Mouse (Mus musculus): Measurements from ENCODE around the gene Ccdc102a. TPM values are rescaled to one million over a fixed set of nuclear protein-coding genes. Genes with fewer than 3 reads are reported as not detected.

Ccdc102a gene
- polyA plus RNA-seq, 1 experiment from 2014 or later = 5.4 TPM

DNA sequence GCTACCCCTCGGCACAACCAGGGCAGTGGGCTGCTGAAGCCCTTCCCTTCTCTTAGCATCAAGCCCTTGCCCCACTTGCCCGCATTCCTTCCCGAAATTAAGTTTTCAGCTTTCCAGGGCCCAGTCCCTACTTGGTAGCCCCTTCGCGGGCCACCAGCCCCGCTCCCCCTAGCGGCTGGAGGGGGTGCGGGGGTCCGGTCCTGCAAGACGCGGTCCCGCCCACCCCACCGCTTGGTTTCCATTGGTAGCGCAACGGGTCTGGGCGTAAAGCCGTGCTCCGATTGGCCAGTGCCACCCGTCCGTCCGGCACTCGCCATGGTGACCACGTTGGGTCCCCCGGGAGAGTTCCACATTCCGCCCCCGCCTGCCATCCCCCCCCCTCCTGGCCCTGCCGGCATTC lies 546 bp downstream of the Ccdc102a start:
- Histone ChIP-seq H3K4me2 (replicated peaks) (peak overlapping the region; percentile 82), H3K9me3 (no peaks in the 10 kb centered on the region), H3K4me3 (peak overlapping the region; percentile 50), H3K27ac (replicated peaks) (no peak overlapping the region), H3K4me1 (peaks cover 41% of the 10 kb centered on the region), H3K36me3 (no peaks in the 10 kb centered on the region), H3K9ac (replicated peaks) (peak overlapping the region; percentile 31), H3K27me3 (peaks cover 7% of the 10 kb centered on the region; the same call in 1 of the 2 replicates)
- peak; percentile 91 for ATAC-seq (replicated peaks)
- under 1% methylated on average over 27 of the region's 27 CpGs for WGBS

- peaks cover 9% of the 10 kb centered on the region; the same call in 1 of the 2 replicates for H3K27me3 ChIP-seq
- 0 out of 2 replicates have a peak overlapping the region, but pooled peaks have one; percentile 18 for H3K9ac ChIP-seq (replicated peaks)
- H3K4me2 ChIP-seq (replicated peaks) = peak overlapping the region; percentile 82
- no peak for ATAC-seq (replicated peaks)
- no peaks in the 10 kb centered on the region for H3K9me3 ChIP-seq
- no peaks in the 10 kb centered on the region for H3K36me3 ChIP-seq
- H3K4me1 ChIP-seq = peaks cover 41% of the 10 kb centered on the region
- peak overlapping the region; percentile 50 for H3K4me3 ChIP-seq
- H3K27ac ChIP-seq (replicated peaks) = no peak overlapping the region
- WGBS = 6% methylated on average over 10 of the region's 10 CpGs
These were observed 956 bp downstream of the Ccdc102a start for GRCm38 (mm10) chr8:94916960-94917324.

GRCm38 (mm10) chr8:94916311-94916959 lies 1.5 kb downstream of the Ccdc102a start:
- H3K9ac ChIP-seq (replicated peaks) = no peak overlapping the region
- H3K27ac ChIP-seq (replicated peaks) = no peak overlapping the region
- H3K4me3 ChIP-seq = peak overlapping the region; percentile 50; the same call in 1 of the 2 replicates
- no peaks in the 10 kb centered on the region for H3K36me3 ChIP-seq
- 46% methylated on average over 9 of the region's 9 CpGs for WGBS
- peaks cover 9% of the 10 kb centered on the region; the same call in 1 of the 2 replicates for H3K27me3 ChIP-seq
- no peak for ATAC-seq (replicated peaks)
- H3K4me2 ChIP-seq (replicated peaks) = peak overlapping the region; percentile 82
- H3K9me3 ChIP-seq = no peaks in the 10 kb centered on the region
- peaks cover 41% of the 10 kb centered on the region for H3K4me1 ChIP-seq

GRCm38 (mm10) chr8:94914701-94915101 lies 3.2 kb downstream of the Ccdc102a start:
- H3K9me3 ChIP-seq = no peaks in the 10 kb centered on the region
- peaks cover 41% of the 10 kb centered on the region for H3K4me1 ChIP-seq
- H3K27ac ChIP-seq (replicated peaks) = peak overlapping the region; percentile 50
- no peak overlapping the region for H3K9ac ChIP-seq (replicated peaks)
- 0 out of 2 replicates have a peak overlapping the region, but pooled peaks have one; percentile 9 for H3K4me2 ChIP-seq (replicated peaks)
- 47% methylated on average over 3 of the region's 3 CpGs for WGBS
- peak; percentile 26; the same call in 1 of the 2 replicates for ATAC-seq (replicated peaks)
- H3K4me3 ChIP-seq = no peak overlapping the region
- peaks cover 9% of the 10 kb centered on the region; the same call in 1 of the 2 replicates for H3K27me3 ChIP-seq
- H3K36me3 ChIP-seq = no peaks in the 10 kb centered on the region

DNA sequence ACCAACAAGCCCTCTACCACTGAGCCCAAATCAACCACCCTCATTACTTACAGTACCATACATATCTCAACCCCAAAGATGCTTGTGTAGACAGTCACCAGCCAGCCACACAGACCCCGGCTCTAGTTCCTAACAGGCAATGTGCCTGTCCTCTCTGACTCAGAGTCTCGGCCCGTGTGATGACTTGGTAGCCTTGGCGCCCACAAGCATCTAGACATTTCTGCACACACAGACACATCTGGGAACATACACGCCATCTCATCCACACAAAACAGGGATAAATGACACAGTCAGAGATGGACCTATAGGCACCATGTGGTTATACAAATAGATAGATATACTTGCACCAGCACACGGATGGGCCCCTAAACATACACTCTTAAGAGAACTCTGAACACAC lies 3.6 kb downstream of the Ccdc102a start:
- Histone ChIP-seq H3K27me3 (peaks cover 9% of the 10 kb centered on the region; the same call in 1 of the 2 replicates), H3K36me3 (no peaks in the 10 kb centered on the region), H3K9me3 (no peaks in the 10 kb centered on the region), H3K9ac (replicated peaks) (no peak overlapping the region), H3K4me1 (peaks cover 41% of the 10 kb centered on the region), H3K4me3 (no peak overlapping the region), H3K4me2 (replicated peaks) (no peak overlapping the region), H3K27ac (replicated peaks) (no peak overlapping the region)
- no peak for ATAC-seq (replicated peaks)
- 74% methylated on average over 6 of the region's 6 CpGs for WGBS

DNA sequence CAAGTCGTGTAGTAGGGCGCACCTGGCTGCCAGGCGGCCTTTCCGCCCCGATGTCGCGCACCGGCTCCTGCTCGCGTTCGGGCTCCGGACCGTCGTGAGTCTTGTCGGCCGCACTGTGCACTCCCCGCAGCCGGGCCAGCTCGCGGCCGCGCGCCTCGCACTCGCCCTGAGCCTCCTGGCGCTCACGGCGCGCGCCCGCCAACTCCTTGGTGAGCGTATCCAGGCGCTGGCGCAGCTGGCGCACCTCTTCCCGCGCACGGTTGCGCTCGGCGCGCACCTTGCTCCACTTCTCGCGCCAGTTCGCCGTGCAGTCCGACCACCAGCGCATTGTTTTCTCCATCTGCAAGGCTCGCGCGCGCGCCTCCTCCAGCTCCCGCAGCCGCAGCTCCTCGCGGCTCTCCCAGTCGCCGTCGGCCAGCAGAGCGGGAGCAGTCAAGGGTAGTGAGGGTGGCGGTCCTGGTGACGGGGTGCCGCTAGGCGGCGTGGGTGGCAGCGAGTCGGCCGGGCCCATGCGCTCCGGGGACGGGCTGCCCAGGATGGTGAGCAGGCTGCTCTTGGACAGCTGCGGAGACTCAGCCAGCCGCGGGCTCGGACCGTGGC lies 4.7 kb downstream of the Ccdc102a start:
- H3K4me2 ChIP-seq (replicated peaks) = peak overlapping the region; percentile 87
- H3K9me3 ChIP-seq = no peaks in the 10 kb centered on the region
- H3K27me3 ChIP-seq = peaks cover 9% of the 10 kb centered on the region; the same call in 1 of the 2 replicates
- no peak overlapping the region for H3K27ac ChIP-seq (replicated peaks)
- peak overlapping the region; percentile 45 for H3K9ac ChIP-seq (replicated peaks)
- WGBS = 6% methylated on average over 77 of the region's 77 CpGs
- peak; percentile 51 for ATAC-seq (replicated peaks)
- H3K36me3 ChIP-seq = no peaks in the 10 kb centered on the region
- peaks cover 41% of the 10 kb centered on the region for H3K4me1 ChIP-seq
- peak overlapping the region; percentile 52 for H3K4me3 ChIP-seq

- no peak for ATAC-seq (replicated peaks)
- Histone ChIP-seq H3K4me2 (replicated peaks) (no peak overlapping the region), H3K9me3 (no peaks in the 10 kb centered on the region), H3K36me3 (no peaks in the 10 kb centered on the region), H3K9ac (replicated peaks) (no peak overlapping the region), H3K4me3 (no peak overlapping the region), H3K27ac (replicated peaks) (no peak overlapping the region), H3K27me3 (peaks cover 9% of the 10 kb centered on the region; the same call in 1 of the 2 replicates), H3K4me1 (peaks cover 20% of the 10 kb centered on the region)
- WGBS = 13% methylated on average over 4 of the region's 4 CpGs
These were observed 9.1 kb downstream of the Ccdc102a start for GRCm38 (mm10) chr8:94908847-94909246.

- 82% methylated on average over 18 of the region's 18 CpGs for WGBS
- Histone ChIP-seq H3K27ac (replicated peaks) (no peak overlapping the region), H3K4me3 (no peak overlapping the region), H3K4me2 (replicated peaks) (no peak overlapping the region), H3K27me3 (peaks cover 6% of the 10 kb centered on the region; the same call in 1 of the 2 replicates), H3K9me3 (no peaks in the 10 kb centered on the region), H3K4me1 (peaks cover 11% of the 10 kb centered on the region), H3K36me3 (no peaks in the 10 kb centered on the region), H3K9ac (replicated peaks) (no peak overlapping the region)
- no peak for ATAC-seq (replicated peaks)
These were observed 10.2 kb downstream of the Ccdc102a start for GRCm38 (mm10) chr8:94907591-94908300.

DNA sequence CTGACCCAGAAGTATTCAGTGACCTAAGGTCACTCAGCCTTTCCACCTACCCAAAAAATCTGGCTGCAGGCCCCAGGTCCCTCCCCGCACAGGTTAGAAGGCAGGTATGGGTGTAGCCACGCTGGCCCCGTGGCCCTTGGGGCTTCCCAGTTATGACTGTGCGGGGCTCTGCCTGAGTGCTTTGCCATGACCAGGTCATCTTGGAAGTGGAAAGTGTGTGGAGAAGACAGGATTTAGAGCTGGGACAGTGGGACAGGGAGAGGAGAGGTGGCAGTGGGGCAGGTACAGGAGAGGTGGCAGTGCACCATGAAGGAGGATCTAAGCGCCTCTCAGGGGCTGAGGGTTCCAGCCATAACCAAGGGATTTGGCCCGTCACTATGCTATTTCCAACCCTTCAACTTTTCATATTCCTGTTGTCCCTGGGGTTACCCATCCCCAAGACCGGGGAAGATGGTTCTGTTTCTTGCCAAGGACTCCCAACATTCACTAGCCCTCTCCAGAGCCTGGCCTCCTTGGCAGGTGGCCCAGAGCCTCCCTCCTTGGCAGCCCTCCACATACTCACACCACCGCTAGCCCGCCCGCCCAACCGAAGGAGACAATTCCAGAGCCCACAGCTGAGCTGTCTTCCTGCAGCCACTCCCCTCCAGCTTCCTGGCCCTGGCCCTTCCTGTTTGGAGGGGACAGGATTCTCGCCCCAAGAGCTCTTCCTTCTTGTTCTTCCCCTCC lies 13.3 kb downstream of the Ccdc102a start:
- no peaks in the 10 kb centered on the region for H3K27me3 ChIP-seq

DNA sequence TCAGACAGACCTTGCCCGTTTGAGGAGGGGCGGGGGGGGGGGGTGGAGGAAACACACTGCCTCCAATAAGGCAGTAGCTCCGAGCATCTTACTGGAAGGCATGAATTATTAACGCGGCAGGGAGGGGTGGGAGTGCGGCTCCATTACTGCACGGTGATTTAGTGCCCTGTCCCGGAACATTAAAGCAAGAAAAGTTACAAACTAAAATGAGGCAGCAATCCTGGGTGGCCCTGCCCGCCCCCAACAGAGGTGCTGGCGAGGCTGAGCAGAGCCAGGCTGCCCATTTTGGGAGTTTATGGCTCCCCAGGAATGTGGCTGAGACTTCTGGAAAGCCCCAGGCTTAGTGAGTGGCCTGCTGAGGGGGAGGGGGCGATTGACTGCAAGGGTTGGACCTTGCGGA lies 14.2 kb downstream of the Ccdc102a start:
- Histone ChIP-seq H3K36me3 (no peaks in the 10 kb centered on the region), H3K4me3 (no peak overlapping the region), H3K27ac (replicated peaks) (no peak overlapping the region), H3K9ac (replicated peaks) (no peak overlapping the region), H3K27me3 (no peaks in the 10 kb centered on the region), H3K4me1 (peaks cover 11% of the 10 kb centered on the region), H3K4me2 (replicated peaks) (no peak overlapping the region), H3K9me3 (no peaks in the 10 kb centered on the region)
- 72% methylated on average over 12 of the region's 12 CpGs for WGBS
- no peak for ATAC-seq (replicated peaks)

More for the DNA sequence above, 13.3 kb downstream of the Ccdc102a start:
- Histone ChIP-seq H3K36me3 (no peaks in the 10 kb centered on the region), H3K9me3 (no peaks in the 10 kb centered on the region), H3K27ac (replicated peaks) (peak overlapping the region; percentile 27; the same call in 1 of the 2 replicates), H3K4me3 (no peak overlapping the region), H3K9ac (replicated peaks) (no peak overlapping the region), H3K4me1 (peaks cover 11% of the 10 kb centered on the region), H3K4me2 (replicated peaks) (no peak overlapping the region)
- peak; percentile 53 for ATAC-seq (replicated peaks)
- WGBS = 55% methylated on average over 12 of the region's 12 CpGs

DNA sequence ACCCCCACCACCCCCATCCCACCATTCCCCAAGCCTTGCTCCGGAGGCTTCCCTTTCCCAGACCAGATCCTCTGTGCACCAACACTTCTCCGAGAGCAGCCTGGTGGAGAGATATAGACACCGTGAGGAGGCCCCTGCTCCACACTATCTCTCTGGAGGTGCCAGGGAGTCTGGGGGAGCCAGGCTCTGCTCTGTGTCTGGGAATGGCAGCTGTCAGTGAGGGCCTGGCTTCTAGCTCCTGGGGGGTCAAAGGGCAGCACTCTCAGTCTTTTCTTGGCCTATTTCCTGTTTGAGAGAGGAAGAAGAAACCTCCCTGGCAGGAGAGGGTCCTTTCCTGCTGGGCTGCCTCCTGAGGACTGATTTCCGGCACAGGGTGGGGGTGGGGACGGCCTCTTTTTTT lies 16.9 kb downstream of the Ccdc102a start:
- 36% methylated on average over 5 of the region's 5 CpGs for WGBS
- no peak overlapping the region for H3K4me2 ChIP-seq (replicated peaks)

More for the DNA sequence above, 16.9 kb downstream of the Ccdc102a start:
- no peak for ATAC-seq (replicated peaks)
- H3K27me3 ChIP-seq = no peaks in the 10 kb centered on the region
- H3K9me3 ChIP-seq = no peaks in the 10 kb centered on the region
- no peak overlapping the region for H3K9ac ChIP-seq (replicated peaks)
- H3K36me3 ChIP-seq = no peaks in the 10 kb centered on the region
- H3K27ac ChIP-seq (replicated peaks) = no peak overlapping the region
- H3K4me1 ChIP-seq = peaks cover 11% of the 10 kb centered on the region
- no peak overlapping the region for H3K4me3 ChIP-seq
